Mouse (Mus musculus): ENCODE data around the gene Daam2.

- TF ChIP-seq CTCF (IDR thresholded peaks at IDR 0.05; ENCODE audit: extremely low read depth, insufficient read length, insufficient replicate concordance, low read depth, low read length) = no peak
- TF ChIP-seq POLR2A (IDR thresholded peaks at IDR 0.05; ENCODE audit: low read depth, low read length) = no peak
Observed at GRCm38 (mm10) chr17:49610296-49610695, 46.2 kb upstream of the Daam2 start.
